Comparison of ENCODE assay signal across 27 mouse cellular contexts in the genomic region with DNA sequence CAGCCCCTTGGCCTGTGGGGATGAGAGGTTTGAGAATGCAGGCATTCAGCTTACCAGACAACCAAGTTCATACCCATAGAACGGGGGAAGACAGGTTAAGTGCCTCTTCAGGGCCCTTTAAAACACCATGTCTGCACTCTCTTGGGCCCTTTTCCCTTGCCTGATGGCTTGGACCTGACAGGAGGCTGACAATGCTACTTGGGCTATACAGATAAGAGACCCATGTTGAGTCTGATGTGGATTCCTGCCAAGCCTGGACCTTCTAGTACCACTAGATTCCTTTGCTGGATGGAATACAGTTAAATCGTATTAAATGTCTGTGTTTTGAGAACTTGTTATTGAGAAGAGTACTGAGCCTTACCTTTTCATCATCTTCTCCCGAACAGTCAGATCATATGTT.
"Had no signal": no experiment of that assay in that cellular context is flagged by ENCODE, and none has a peak within 500 bp of the region (broad histone marks: within the 10 kb centered on the region; RNA-seq: fewer than 3 reads in every experiment).

No protein-coding gene starts in this region.

- H3K9me3 ChIP-seq: heart, embryonic 13.5 days; hindbrain, embryonic 10.5 days; hindbrain, embryonic 12.5 days; intestine, embryonic 15.5 days; limb, embryonic 13.5 days; limb, embryonic 15.5 days; liver, embryonic 13.5 days; liver, embryonic 15.5 days had no signal

- H3K4me3 ChIP-seq: gastrocnemius, adult 2 months; heart, adult 2 months; heart, embryonic 13.5 days; hindbrain, embryonic 10.5 days; hindbrain, embryonic 12.5 days; intestine, embryonic 15.5 days; layer of hippocampus, adult 2 months; left cerebral cortex, adult 2 months; limb, embryonic 13.5 days; limb, embryonic 15.5 days; liver, embryonic 13.5 days; liver, embryonic 15.5 days had no signal

- DNase-seq: gastrocnemius, adult 2 months; gastrocnemius, postnatal 10 days; gastrocnemius, postnatal 25 days; heart, adult 2 months; heart, postnatal 14 days; heart, postnatal 36 days; kidney, adult 18-20 months; kidney, adult 8-10 months; kidney, postnatal 10 days; kidney, postnatal 25 days; kidney, postnatal 4 days; left cerebral cortex, postnatal 4 days; liver, embryonic 13.5 days; liver, postnatal 0 days had no signal

- H3K36me3 ChIP-seq: heart, embryonic 13.5 days; hindbrain, embryonic 10.5 days; hindbrain, embryonic 12.5 days; intestine, embryonic 15.5 days; limb, embryonic 13.5 days; limb, embryonic 15.5 days; liver, embryonic 13.5 days; liver, embryonic 15.5 days had no signal

- H3K4me2 ChIP-seq: heart, embryonic 13.5 days; hindbrain, embryonic 12.5 days; hindbrain, embryonic 14.5 days; intestine, embryonic 15.5 days; limb, embryonic 13.5 days; limb, embryonic 15.5 days; liver, embryonic 13.5 days; liver, embryonic 15.5 days had no signal

- H3K27ac ChIP-seq: gastrocnemius, adult 2 months; heart, adult 2 months; heart, embryonic 13.5 days; hindbrain, embryonic 10.5 days; hindbrain, embryonic 12.5 days; hindbrain, embryonic 14.5 days; intestine, embryonic 15.5 days; layer of hippocampus, adult 2 months; left cerebral cortex, adult 2 months; limb, embryonic 13.5 days; limb, embryonic 15.5 days; liver, embryonic 13.5 days; liver, embryonic 15.5 days had no signal

- H3K4me1 ChIP-seq: hindbrain, embryonic 10.5 days; hindbrain, embryonic 12.5 days; intestine, embryonic 15.5 days; limb, embryonic 13.5 days; limb, embryonic 15.5 days; liver, embryonic 13.5 days; liver, embryonic 15.5 days had no signal

- H3K9ac ChIP-seq: heart, embryonic 13.5 days; hindbrain, embryonic 12.5 days; hindbrain, embryonic 14.5 days; intestine, embryonic 15.5 days; limb, embryonic 13.5 days; limb, embryonic 15.5 days; liver, embryonic 13.5 days; liver, embryonic 15.5 days; liver, postnatal 0 days had no signal

- ATAC-seq: hindbrain, embryonic 16.5 days; inflammation-experienced regulatory T-cells, adult 6 months; intestine, embryonic 15.5 days; intestine, postnatal 0 days; liver, postnatal 0 days had no signal
